Mouse (Mus musculus) kidney, adult 2 months (tissue): Measurements from ENCODE around the gene Pdgfa.

ENCODE experiments used
- CTCF ChIP-seq: fragments of 200-500 bp; conservative IDR thresholded peaks from 2 replicates; pipeline ENCODE4 v1.5.1; 2011; ENCODE audit warnings: low read depth, mild to moderate bottlenecking, control low read depth, low read length, moderate library complexity, mixed read lengths; ENCODE audit not compliant: insufficient read depth, insufficient read length
- POLR2A ChIP-seq: fragments of 200-500 bp; IDR thresholded peaks from one replicate; pipeline ENCODE4 v1.6.1; 2011; ENCODE audit warnings: low read depth, low read length, control low read depth

DNA sequence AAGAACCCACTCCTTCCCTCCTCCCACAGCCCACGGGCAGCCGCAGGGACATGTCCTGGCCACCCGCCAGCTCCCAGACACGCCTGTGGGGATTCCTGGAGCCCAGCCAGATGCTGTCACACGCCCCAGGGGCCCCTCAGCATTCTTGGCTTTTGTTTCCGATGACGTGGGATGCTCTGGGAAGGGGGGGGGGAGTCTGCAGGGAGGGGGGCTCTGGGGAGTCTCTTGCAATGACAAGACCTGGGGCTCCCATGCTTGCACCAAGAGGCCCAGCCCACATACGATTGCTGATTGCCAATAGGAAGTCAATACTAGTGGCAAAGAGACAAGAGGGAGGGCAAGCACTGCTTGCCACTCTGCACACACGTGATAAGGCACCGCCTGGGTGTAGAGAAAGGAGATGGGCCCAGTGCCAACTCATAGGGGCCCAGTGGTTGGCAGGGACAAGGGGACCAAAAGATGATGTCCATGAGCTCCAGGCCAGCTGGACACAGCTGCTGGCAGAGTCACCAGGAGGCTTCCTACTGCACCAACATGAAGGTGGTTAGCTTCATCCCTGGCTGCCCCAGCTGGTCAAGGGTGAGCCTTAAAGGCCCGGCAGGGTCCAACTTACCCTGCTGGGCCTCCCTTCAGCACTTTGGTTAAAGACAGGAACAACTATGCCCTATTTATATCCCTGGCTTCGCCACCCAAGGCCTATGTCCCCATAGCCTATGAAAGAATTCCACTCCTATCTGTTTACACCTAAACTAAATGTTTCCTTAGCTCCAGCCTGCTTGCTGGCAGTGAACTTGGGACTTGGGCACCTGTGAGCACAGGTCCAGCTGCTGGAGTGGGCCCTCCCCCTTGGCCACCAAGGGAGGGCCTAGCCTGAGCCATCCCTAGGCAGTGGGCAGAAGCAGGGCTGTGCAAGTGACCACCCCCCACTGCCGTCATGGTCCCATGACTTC lies 48.9 kb downstream of the Pdgfa start:
- no peak for TF ChIP-seq CTCF
- no peak for TF ChIP-seq POLR2A
